Mouse (Mus musculus) left cerebral cortex, postnatal 36 days (tissue): ENCODE measurements around the gene Stk33. TPM values are rescaled to one million over a fixed set of nuclear protein-coding genes. Genes with fewer than 3 reads are reported as not detected.
A peak's percentile ranks its signal among the peaks of the same experiment; 100 is the strongest.
"Not testable (repeated sequence)": the region's sequence is repeated elsewhere in the genome, so short reads cannot be mapped to it uniquely, and the experiment has no call there.

Experiments used
- DNase-seq, 2 experiments: peaks; one replicate each; pipeline ENCODE4 v3.0.0; 2021 to 2022; ENCODE audit warnings: low spot score in 2 of 2, mixed read lengths in 1 of 2
- intact Hi-C: fragments of 180-260 bp; cut with DNase I; formaldehyde crosslinking; loops from one replicate; pipeline ENCODE4 v1.15.1; 2025
- total RNA-seq, 2 experiments: library from RNA; stranded (reverse); gene quantifications; 2 replicates each; pipeline ENCODE4 v1.2.3; 2021

The Stk33 gene
- total RNA-seq, 2 experiments from 2014 or later = 0.70 to 0.76 TPM

GRCm38 (mm10) chr7:109373556-109373955 lies 65.3 kb downstream of the Stk33 start:
- DNase-seq, intact Hi-C loops: not testable (repeated sequence)

- no peak for DNase-seq
- intact Hi-C loops = no loop called here
These were observed 80.3 kb downstream of the Stk33 start for GRCm38 (mm10) chr7:109358435-109359187.

GRCm38 (mm10) chr7:109357877-109358276 lies 81.0 kb downstream of the Stk33 start:
- no peak for DNase-seq
- intact Hi-C loops = no loop called here

- DNase-seq = no peak
- intact Hi-C loops = no loop called here
These were observed 91.6 kb downstream of the Stk33 start for GRCm38 (mm10) chr7:109347241-109347640.

- intact Hi-C loops = no loop called here
- no peak for DNase-seq
These were observed 107.2 kb downstream of the Stk33 start for GRCm38 (mm10) chr7:109331722-109332121.

GRCm38 (mm10) chr7:109328772-109329171 lies 110.1 kb downstream of the Stk33 start:
- intact Hi-C loops = no loop called here
- DNase-seq = no peak

GRCm38 (mm10) chr7:109326813-109327212 lies 112.1 kb downstream of the Stk33 start:
- DNase-seq = no peak
- intact Hi-C loops = no loop called here

- DNase-seq = no peak
- intact Hi-C loops = no loop called here
These were observed 113.2 kb downstream of the Stk33 start for GRCm38 (mm10) chr7:109325731-109326130.

- intact Hi-C loops = no loop called here
- DNase-seq = no peak
These were observed 113.7 kb downstream of the Stk33 start for GRCm38 (mm10) chr7:109325169-109325568.

- intact Hi-C loops = no loop called here
- no peak for DNase-seq
These were observed 129.4 kb downstream of the Stk33 start for GRCm38 (mm10) chr7:109309506-109309905.

- DNase-seq = no peak
- intact Hi-C loops = no loop called here
These were observed 143.1 kb downstream of the Stk33 start for GRCm38 (mm10) chr7:109295807-109296206.

GRCm38 (mm10) chr7:109295351-109295750 lies 143.5 kb downstream of the Stk33 start:
- intact Hi-C loops = no loop called here
- DNase-seq = no peak

GRCm38 (mm10) chr7:109290501-109290900 lies 148.4 kb downstream of the Stk33 start:
- intact Hi-C loops = no loop called here
- no peak for DNase-seq

GRCm38 (mm10) chr7:109289106-109289505 lies 149.8 kb downstream of the Stk33 start:
- intact Hi-C loops = no loop called here
- DNase-seq = no peak

GRCm38 (mm10) chr7:109282106-109282505 lies 156.8 kb downstream of the Stk33 start:
- no peak for DNase-seq
- intact Hi-C loops = no loop called here

GRCm38 (mm10) chr7:109276622-109277021 lies 162.3 kb downstream of the Stk33 start:
- DNase-seq = no peak
- intact Hi-C loops = no loop called here

GRCm38 (mm10) chr7:109275901-109276300 lies 163.0 kb downstream of the Stk33 start:
- no peak for DNase-seq
- intact Hi-C loops = no loop called here

GRCm38 (mm10) chr7:109275151-109275550 lies 163.7 kb downstream of the Stk33 start:
- intact Hi-C loops = no loop called here

GRCm38 (mm10) chr7:109274289-109274688 lies 164.6 kb downstream of the Stk33 start:
- no peak for DNase-seq
- intact Hi-C loops = no loop called here

More at GRCm38 (mm10) chr7:109275151-109275550, 163.7 kb downstream of the Stk33 start:
- DNase-seq = no peak

GRCm38 (mm10) chr7:109269046-109269445 lies 169.8 kb downstream of the Stk33 start:
- peak in 1 of 2 experiments; percentile 20 for DNase-seq
- intact Hi-C loops = no loop called here

- no peak for DNase-seq
- intact Hi-C loops = no loop called here
These were observed 171.5 kb downstream of the Stk33 start for GRCm38 (mm10) chr7:109267370-109267769.

GRCm38 (mm10) chr7:109266181-109266580 lies 172.7 kb downstream of the Stk33 start:
- intact Hi-C loops = no loop called here
- DNase-seq = no peak
